Mouse (Mus musculus) adrenal gland, adult 18-20 months (tissue): ENCODE data around the gene Gm11733. TPM values are rescaled to one million over a fixed set of nuclear protein-coding genes. Genes with fewer than 3 reads are reported as not detected.
"Not testable (repeated sequence)": the region's sequence is repeated elsewhere in the genome, so short reads cannot be mapped to it uniquely, and the experiment has no call there.

Experiments
- DNase-seq, 2 experiments: peaks; one replicate each; pipeline ENCODE4 v3.0.0; 2021 to 2022; ENCODE audit warnings: low spot score in 2 of 2
- long read RNA-seq, 2 experiments: library from polyadenylated mRNA; stranded (forward); transcript quantifications; one replicate each; pipeline ENCODE4 v2.0.0; 2021
- total RNA-seq, 2 experiments: library from RNA; stranded (reverse); gene quantifications; 1 replicate in 1 of 2; 2 replicates in 1 of 2; pipeline ENCODE4 v1.2.3; 2021

Gm11733 gene
- total RNA-seq = not detected
- long read RNA-seq, experiment 1 = 0 reads
- long read RNA-seq, experiment 2 = 0 reads

- DNase-seq = no peak
Observed at GRCm38 (mm10) chr11:117484198-117484597, at the start of gene Gm11733. Gm11733 (plus strand) TSS chr11:117484368.

GRCm38 (mm10) chr11:117436401-117437109, 47.6 kb upstream of the Gm11733 start:
- no peak for DNase-seq

GRCm38 (mm10) chr11:117437110-117437490, 47.1 kb upstream of the Gm11733 start:
- no peak for DNase-seq

GRCm38 (mm10) chr11:117438363-117438762, 45.8 kb upstream of the Gm11733 start:
- no peak for DNase-seq

- DNase-seq = no peak
Observed at GRCm38 (mm10) chr11:117440865-117441425, 43.2 kb upstream of the Gm11733 start.

GRCm38 (mm10) chr11:117444090-117444489, 40.1 kb upstream of the Gm11733 start:
- DNase-seq = no peak

GRCm38 (mm10) chr11:117445707-117446106, 38.5 kb upstream of the Gm11733 start:
- no peak for DNase-seq

GRCm38 (mm10) chr11:117454086-117454485, 30.1 kb upstream of the Gm11733 start:
- DNase-seq = no peak

- no peak for DNase-seq
Observed at GRCm38 (mm10) chr11:117459148-117459547, 25.0 kb upstream of the Gm11733 start.

GRCm38 (mm10) chr11:117462202-117462864, 21.8 kb upstream of the Gm11733 start:
- DNase-seq = no peak

- DNase-seq = not testable (repeated sequence)
Observed at GRCm38 (mm10) chr11:117463416-117463815, 20.8 kb upstream of the Gm11733 start.

GRCm38 (mm10) chr11:117466292-117466691, 17.9 kb upstream of the Gm11733 start:
- no peak for DNase-seq

- no peak for DNase-seq
Observed at GRCm38 (mm10) chr11:117466911-117467310, 17.3 kb upstream of the Gm11733 start.

- DNase-seq = no peak
Observed at GRCm38 (mm10) chr11:117468585-117469363, 15.4 kb upstream of the Gm11733 start.

- DNase-seq = no peak
Observed at GRCm38 (mm10) chr11:117469724-117470123, 14.4 kb upstream of the Gm11733 start.

- DNase-seq = no peak
Observed at GRCm38 (mm10) chr11:117470586-117471195, 13.5 kb upstream of the Gm11733 start.

- no peak for DNase-seq
Observed at GRCm38 (mm10) chr11:117471625-117472283, 12.4 kb upstream of the Gm11733 start.

- no peak for DNase-seq
Observed at GRCm38 (mm10) chr11:117472885-117473284, 11.3 kb upstream of the Gm11733 start.

GRCm38 (mm10) chr11:117475204-117475603, 9.0 kb upstream of the Gm11733 start:
- no peak for DNase-seq

- DNase-seq = peak in 1 of 2 experiments; percentile 32
Observed at GRCm38 (mm10) chr11:117475669-117476068, 8.5 kb upstream of the Gm11733 start.
